Mouse (Mus musculus) limb, embryonic 13.5 days (tissue): ENCODE measurements around the gene Arhgap18. TPM values are rescaled to one million over a fixed set of nuclear protein-coding genes. Genes with fewer than 3 reads are reported as not detected.
A peak's percentile ranks its signal among the peaks of the same experiment; 100 is the strongest.

Experiments
- ATAC-seq: fragments of 200-750 bp; cut with Nextera tagmentation; 2 replicates; pipeline ENCODE4 v1.8.0; 2017; ENCODE audit warnings: low read depth, moderate number of reproducible peaks, moderate TSS enrichment; ENCODE audit not compliant: low FRiP score
- H3K27ac ChIP-seq: fragments of 300-500 bp; sonication (generic); 2 replicates; pipeline ENCODE4 v1.5.1; 2015; ENCODE audit warnings: inconsistent platforms, mild to moderate bottlenecking, moderate library complexity
- H3K27me3 ChIP-seq: fragments of 300-500 bp; sonication (generic); 2 replicates; pipeline ENCODE4 v1.6.1; 2015; ENCODE audit warnings: mild to moderate bottlenecking, inconsistent platforms
- H3K36me3 ChIP-seq: fragments of 300-500 bp; sonication (generic); 2 replicates; pipeline ENCODE4 v1.6.1; 2015; ENCODE audit warnings: inconsistent platforms, mild to moderate bottlenecking, moderate library complexity
- H3K4me1 ChIP-seq: fragments of 300-500 bp; sonication (generic); 2 replicates; pipeline ENCODE4 v1.6.1; 2015; ENCODE audit warnings: inconsistent platforms
- H3K4me2 ChIP-seq: fragments of 300-500 bp; sonication (generic); replicated peaks from 2 replicates; pipeline ENCODE4 v1.6.1; 2015; ENCODE audit warnings: inconsistent platforms, mild to moderate bottlenecking, moderate library complexity
- H3K4me3 ChIP-seq: fragments of 300-500 bp; sonication (generic); 2 replicates; pipeline ENCODE4 v1.5.1; 2015; ENCODE audit warnings: moderate library complexity, mild to moderate bottlenecking, inconsistent platforms
- H3K9ac ChIP-seq: fragments of 300-500 bp; sonication (generic); 2 replicates; pipeline ENCODE4 v1.6.1; 2015; ENCODE audit warnings: mild to moderate bottlenecking, inconsistent platforms
- H3K9me3 ChIP-seq: fragments of 300-500 bp; sonication (generic); 2 replicates; pipeline ENCODE4 v1.6.1; 2016; ENCODE audit warnings: inconsistent platforms
- WGBS: fragments of 180-500 bp; shearing (Covaris S2); methylation state at CpG from one replicate; pipeline ENCODE4 v1.1.7; 2015; 5-methylcytosine and 5-hydroxymethylcytosine counted together
- polyA plus RNA-seq: library from polyadenylated mRNA; unstranded; fragments of >200 nt; fragmentation: Nextera tagmentation; extraction: Ambion mirVana; gene quantifications from 2 replicates; pipeline ENCODE4 v1.2.1, GENCODE M21; 2015

Arhgap18 gene
- polyA plus RNA-seq, 1 experiment from 2014 or later, result 23.7 TPM

DNA sequence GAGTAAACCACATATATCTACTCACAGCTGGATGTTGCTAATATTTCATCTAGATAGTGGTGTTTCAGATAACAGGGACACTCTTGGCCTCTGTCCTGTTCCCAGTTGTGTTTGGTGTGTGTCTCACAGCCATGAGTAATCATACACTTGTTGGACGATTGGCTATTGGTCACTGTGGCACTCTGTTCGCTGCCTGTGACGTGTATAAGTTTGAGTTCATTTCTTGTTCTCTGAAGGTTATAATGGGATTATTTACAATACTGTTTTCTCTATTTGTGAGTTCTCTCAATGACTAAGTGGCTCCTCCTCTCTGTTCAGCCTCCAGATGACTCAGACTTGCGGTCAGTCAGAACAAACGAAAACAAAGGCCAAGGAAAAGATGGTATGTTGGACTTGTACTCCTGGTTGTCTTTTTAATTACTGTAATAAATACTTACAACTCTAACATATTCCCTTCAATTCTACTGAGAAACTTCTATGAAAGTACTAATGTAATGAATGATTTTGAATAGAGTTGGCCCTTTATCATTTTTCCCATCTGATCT lies 101.4 kb downstream of the Arhgap18 start:
- Histone ChIP-seq H3K9ac (no peak overlapping the region), H3K36me3 (no peaks in the 10 kb centered on the region), H3K9me3 (no peaks in the 10 kb centered on the region), H3K27me3 (no peaks in the 10 kb centered on the region), H3K4me3 (no peak overlapping the region), H3K4me1 (no peaks in the 10 kb centered on the region; the same call in 1 of the 2 replicates), H3K4me2 (no peak overlapping the region), H3K27ac (no peak overlapping the region)
- no peak for ATAC-seq
- WGBS, result 90% methylated on average over 5 of the region's 5 CpGs

DNA sequence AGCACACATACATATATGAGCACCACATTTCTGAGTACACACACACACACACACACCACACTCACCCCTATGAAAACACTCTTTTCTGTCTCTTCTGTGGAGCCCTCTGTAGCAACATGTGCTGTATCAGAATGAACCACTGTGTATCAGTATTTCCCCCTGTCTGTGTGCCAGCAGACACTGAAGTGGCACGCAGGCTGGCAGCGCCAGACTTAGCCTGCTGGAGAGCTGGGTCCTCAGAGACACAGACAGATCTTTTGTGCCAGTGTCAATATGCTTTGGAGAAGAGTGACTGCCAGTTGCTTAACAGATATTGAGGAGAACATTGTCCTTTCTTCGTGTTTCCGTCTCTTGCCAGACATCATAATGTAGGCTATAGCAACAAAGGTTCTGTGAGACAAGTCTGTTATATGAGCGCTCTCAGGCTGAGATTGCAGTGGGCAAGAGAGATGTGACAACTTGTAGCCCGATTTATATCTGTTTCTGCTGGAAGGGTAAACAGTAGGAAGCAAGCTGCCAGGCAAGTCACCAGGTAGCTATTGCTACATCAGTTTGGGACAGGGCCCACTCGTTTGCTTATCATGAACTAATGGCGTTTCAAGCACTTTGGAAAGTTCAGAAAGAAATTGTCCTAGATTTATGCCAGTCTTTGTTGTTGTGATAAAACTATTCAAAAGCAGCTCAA lies 102.8 kb downstream of the Arhgap18 start:
- WGBS, result 88% methylated on average over 8 of the region's 8 CpGs
- H3K27ac ChIP-seq, result no peak overlapping the region
- H3K4me3 ChIP-seq, result no peak overlapping the region
- ATAC-seq, result no peak
- no peaks in the 10 kb centered on the region for H3K27me3 ChIP-seq
- H3K4me1 ChIP-seq, result no peaks in the 10 kb centered on the region
- H3K4me2 ChIP-seq, result no peak overlapping the region
- H3K9me3 ChIP-seq, result no peaks in the 10 kb centered on the region
- peaks cover 2% of the 10 kb centered on the region; the same call in 1 of the 2 replicates for H3K36me3 ChIP-seq
- no peak overlapping the region for H3K9ac ChIP-seq

DNA sequence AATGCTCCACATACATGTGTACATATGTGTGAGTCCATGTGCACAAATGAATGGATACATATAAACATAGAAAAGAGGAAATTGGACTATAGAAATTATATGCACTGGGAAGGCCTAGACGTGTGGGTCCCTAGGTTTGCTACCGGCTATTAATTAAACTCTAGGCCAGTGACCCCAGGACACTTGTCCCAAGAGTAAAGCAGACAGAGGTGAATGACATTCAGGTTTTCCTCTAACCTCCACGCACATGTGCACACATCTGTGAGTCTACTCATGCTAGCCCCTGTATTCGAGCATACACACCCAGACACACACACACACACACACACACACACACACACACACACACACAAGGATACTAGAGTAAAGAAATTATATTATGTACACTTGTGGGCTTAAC lies 104.4 kb downstream of the Arhgap18 start:
- no peak overlapping the region for H3K27ac ChIP-seq
- H3K4me1 ChIP-seq, result no peaks in the 10 kb centered on the region
- no peak overlapping the region for H3K9ac ChIP-seq
- 86% methylated on average over 4 of the region's 4 CpGs for WGBS
- no peak overlapping the region for H3K4me2 ChIP-seq
- H3K9me3 ChIP-seq, result no peaks in the 10 kb centered on the region
- no peak for ATAC-seq
- no peak overlapping the region for H3K4me3 ChIP-seq
- H3K27me3 ChIP-seq, result no peaks in the 10 kb centered on the region
- H3K36me3 ChIP-seq, result peaks cover 2% of the 10 kb centered on the region; the same call in 1 of the 2 replicates

- Histone ChIP-seq H3K36me3 (peaks cover 2% of the 10 kb centered on the region; the same call in 1 of the 2 replicates), H3K9ac (no peak overlapping the region), H3K4me3 (no peak overlapping the region), H3K4me1 (no peaks in the 10 kb centered on the region), H3K4me2 (no peak overlapping the region), H3K9me3 (no peaks in the 10 kb centered on the region), H3K27ac (no peak overlapping the region), H3K27me3 (no peaks in the 10 kb centered on the region)
- no peak for ATAC-seq
- 81% methylated on average over 4 of the region's 4 CpGs for WGBS
Observed at GRCm38 (mm10) chr10:26858537-26858936, 105.3 kb downstream of the Arhgap18 start.

DNA sequence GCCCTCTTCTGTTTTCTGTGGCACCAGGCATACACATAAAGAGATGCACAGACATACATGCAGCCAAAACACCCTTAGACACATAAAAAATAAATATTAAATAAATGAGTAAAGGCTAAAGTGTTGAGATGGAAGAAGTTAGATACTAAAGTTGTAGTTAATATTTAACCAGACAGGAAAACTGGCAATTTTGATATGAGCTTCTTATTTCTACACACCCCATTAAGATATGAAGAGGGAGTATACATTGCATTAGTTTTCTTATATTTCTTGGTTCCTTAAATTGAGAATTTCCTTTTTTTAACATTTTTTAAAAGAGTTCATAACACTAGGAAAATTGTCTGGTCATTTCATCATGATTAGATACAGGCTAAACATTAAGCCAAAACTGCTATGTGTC lies 108.0 kb downstream of the Arhgap18 start:
- Histone ChIP-seq H3K36me3 (peaks cover 2% of the 10 kb centered on the region; the same call in 1 of the 2 replicates), H3K4me2 (no peak overlapping the region), H3K27me3 (no peaks in the 10 kb centered on the region), H3K9ac (no peak overlapping the region), H3K27ac (no peak overlapping the region), H3K4me3 (no peak overlapping the region), H3K4me1 (no peaks in the 10 kb centered on the region), H3K9me3 (no peaks in the 10 kb centered on the region)
- ATAC-seq, result no peak

GRCm38 (mm10) chr10:26862207-26862606 lies 109.0 kb downstream of the Arhgap18 start:
- Histone ChIP-seq H3K9me3 (no peaks in the 10 kb centered on the region), H3K27ac (no peak overlapping the region), H3K9ac (no peak overlapping the region), H3K4me2 (no peak overlapping the region), H3K27me3 (no peaks in the 10 kb centered on the region), H3K36me3 (peaks cover 2% of the 10 kb centered on the region; the same call in 1 of the 2 replicates), H3K4me1 (no peaks in the 10 kb centered on the region), H3K4me3 (no peak overlapping the region)
- no peak for ATAC-seq
- WGBS, result 89% methylated on average over 4 of the region's 4 CpGs

- ATAC-seq, result no peak
- H3K27me3 ChIP-seq, result no peaks in the 10 kb centered on the region
- H3K4me1 ChIP-seq, result no peaks in the 10 kb centered on the region
- H3K36me3 ChIP-seq, result peaks cover 2% of the 10 kb centered on the region; the same call in 1 of the 2 replicates
- H3K9ac ChIP-seq, result no peak overlapping the region
- H3K4me2 ChIP-seq, result no peak overlapping the region
- no peak overlapping the region for H3K4me3 ChIP-seq
- H3K27ac ChIP-seq, result no peak overlapping the region
- WGBS, result 38% methylated on average over 1 of the region's 1 CpGs
- H3K9me3 ChIP-seq, result no peaks in the 10 kb centered on the region
Observed at GRCm38 (mm10) chr10:26863982-26864381, 110.8 kb downstream of the Arhgap18 start.

DNA sequence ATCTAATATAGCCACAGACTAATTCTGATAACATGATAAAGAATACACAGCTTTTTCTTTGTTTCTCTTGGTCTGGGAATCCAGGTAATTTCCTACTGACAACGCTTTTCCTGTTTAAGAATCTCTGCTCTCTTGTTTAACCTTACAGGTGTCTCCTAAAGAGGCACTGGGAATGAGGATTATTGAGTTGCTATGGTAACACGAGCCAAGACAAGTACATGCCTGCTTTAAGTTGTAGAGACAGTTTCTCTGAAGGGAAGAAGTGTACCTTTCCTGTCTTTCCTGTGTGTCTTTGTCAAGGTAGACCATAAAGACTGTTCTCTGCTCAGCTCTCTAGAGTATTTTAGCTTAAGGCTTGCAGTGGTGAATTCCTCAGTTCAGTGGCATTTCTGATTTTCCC lies 117.6 kb downstream of the Arhgap18 start:
- no peak overlapping the region for H3K4me3 ChIP-seq
- H3K36me3 ChIP-seq, result no peaks in the 10 kb centered on the region
- no peaks in the 10 kb centered on the region for H3K4me1 ChIP-seq
- 50% methylated on average over 2 of the region's 2 CpGs for WGBS
- no peak overlapping the region for H3K27ac ChIP-seq
- H3K27me3 ChIP-seq, result no peaks in the 10 kb centered on the region
- no peak overlapping the region for H3K9ac ChIP-seq
- no peaks in the 10 kb centered on the region for H3K9me3 ChIP-seq
- ATAC-seq, result no peak; the same call in 1 of the 2 replicates
- no peak overlapping the region for H3K4me2 ChIP-seq

GRCm38 (mm10) chr10:26877309-26877708 lies 124.1 kb downstream of the Arhgap18 start:
- no peak overlapping the region for H3K27ac ChIP-seq
- no peak overlapping the region for H3K9ac ChIP-seq
- ATAC-seq, result no peak
- H3K4me2 ChIP-seq, result no peak overlapping the region
- H3K4me3 ChIP-seq, result no peak overlapping the region
- H3K4me1 ChIP-seq, result 0 out of 2 replicates have a peak, but pooled peaks cover 2% of the 10 kb centered on the region
- WGBS, result 75% methylated on average over 11 of the region's 11 CpGs
- no peaks in the 10 kb centered on the region for H3K27me3 ChIP-seq
- no peaks in the 10 kb centered on the region for H3K9me3 ChIP-seq
- H3K36me3 ChIP-seq, result no peaks in the 10 kb centered on the region

GRCm38 (mm10) chr10:26878924-26879600 lies 125.8 kb downstream of the Arhgap18 start:
- Histone ChIP-seq H3K27me3 (no peaks in the 10 kb centered on the region), H3K4me1 (0 out of 2 replicates have a peak, but pooled peaks cover 5% of the 10 kb centered on the region), H3K4me2 (no peak overlapping the region), H3K9me3 (no peaks in the 10 kb centered on the region), H3K4me3 (no peak overlapping the region), H3K9ac (no peak overlapping the region), H3K36me3 (no peaks in the 10 kb centered on the region), H3K27ac (no peak overlapping the region)
- 56% methylated on average over 9 of the region's 9 CpGs for WGBS
- ATAC-seq, result peak; percentile 48; the same call in 1 of the 2 replicates

GRCm38 (mm10) chr10:26884949-26885348 lies 131.7 kb downstream of the Arhgap18 start:
- Histone ChIP-seq H3K9ac (no peak overlapping the region), H3K4me2 (no peak overlapping the region), H3K27ac (no peak overlapping the region), H3K9me3 (no peaks in the 10 kb centered on the region), H3K27me3 (no peaks in the 10 kb centered on the region), H3K4me1 (0 out of 2 replicates have a peak, but pooled peaks cover 9% of the 10 kb centered on the region), H3K4me3 (no peak overlapping the region), H3K36me3 (no peaks in the 10 kb centered on the region)
- no peak for ATAC-seq
- WGBS, result 76% methylated on average over 8 of the region's 8 CpGs

DNA sequence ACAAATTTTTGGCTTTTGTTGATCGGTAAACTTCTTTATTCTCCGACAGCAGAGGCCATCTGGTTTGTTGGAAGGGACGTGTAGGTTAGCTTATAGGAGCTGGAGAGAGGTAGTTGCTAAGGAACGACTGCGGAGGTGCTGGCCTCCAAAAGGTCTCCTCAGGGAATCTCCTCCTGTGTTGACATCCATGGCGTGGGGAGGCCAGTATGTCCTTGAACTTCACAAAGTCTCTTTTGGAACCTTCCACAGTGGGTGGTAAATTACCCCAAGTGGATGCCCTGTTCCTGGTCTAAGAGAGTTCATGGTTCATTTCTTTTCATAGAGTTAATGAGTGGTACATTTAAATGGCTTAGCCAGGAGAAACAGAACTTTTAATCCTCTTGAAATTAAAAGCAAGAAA lies 136.0 kb downstream of the Arhgap18 start:
- no peaks in the 10 kb centered on the region for H3K36me3 ChIP-seq
- no peaks in the 10 kb centered on the region for H3K27me3 ChIP-seq
- no peak overlapping the region for H3K9ac ChIP-seq
- H3K4me2 ChIP-seq, result no peak overlapping the region
- ATAC-seq, result no peak
- H3K4me1 ChIP-seq, result 0 out of 2 replicates have a peak, but pooled peaks cover 6% of the 10 kb centered on the region
- H3K27ac ChIP-seq, result no peak overlapping the region
- 33% methylated on average over 6 of the region's 6 CpGs for WGBS
- no peaks in the 10 kb centered on the region for H3K9me3 ChIP-seq
- no peak overlapping the region for H3K4me3 ChIP-seq
